Mouse (Mus musculus): ENCODE data around the gene Gpsm3.

The Gpsm3 gene

GRCm38 (mm10) chr17:34603375-34604060 lies 13.9 kb downstream of the Gpsm3 start, which contains the start of gene Rnf5:
Gene Rnf5, minus strand, starts transcription at chr17:34603690.
- DNase-seq (ENCODE audit: low read depth), result peak; percentile 100

- DNase-seq (ENCODE audit: low read depth), result peak; percentile 99
Measured at GRCm38 (mm10) chr17:34604061-34604508, 14.5 kb downstream of the Gpsm3 start, which contains the start of gene Agpat1. Gene Agpat1, plus strand, starts transcription at chr17:34604262.

DNA sequence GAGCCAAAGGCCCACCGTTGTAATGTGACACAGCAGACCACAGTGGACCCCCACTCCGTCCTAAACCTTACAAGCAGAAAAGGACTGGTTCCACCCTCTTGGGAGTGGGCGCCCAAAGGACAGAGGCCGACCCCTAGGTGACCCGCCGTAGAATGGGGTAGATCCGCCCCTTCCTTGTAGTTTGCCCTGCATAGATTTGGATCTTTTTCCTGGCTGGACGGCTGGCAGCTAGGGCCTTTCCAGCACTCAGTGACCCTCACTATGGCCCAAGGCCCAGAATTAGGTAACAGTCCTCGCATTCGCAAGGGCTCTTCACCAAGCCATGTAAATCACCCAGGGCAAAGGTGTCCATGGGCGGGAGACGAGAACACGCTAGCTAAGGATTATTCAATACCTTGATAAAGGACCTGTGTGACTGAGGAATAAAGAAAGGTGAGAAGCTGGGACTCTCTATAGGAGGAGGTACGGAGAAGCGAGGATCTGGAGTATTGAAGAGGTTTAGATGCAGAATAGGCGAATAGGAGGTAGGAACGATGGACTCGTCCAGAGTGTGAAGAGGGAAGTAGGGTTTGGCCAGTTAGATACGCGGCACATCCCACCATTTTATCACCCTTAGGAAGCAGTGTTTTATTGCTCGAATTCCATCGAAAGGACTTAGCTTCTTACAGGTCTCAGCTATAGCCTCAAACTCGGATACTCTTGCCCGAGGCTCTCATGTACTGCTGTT lies 15.1 kb downstream of the Gpsm3 start:
- DNase-seq (ENCODE audit: low read depth), result no peak

DNA sequence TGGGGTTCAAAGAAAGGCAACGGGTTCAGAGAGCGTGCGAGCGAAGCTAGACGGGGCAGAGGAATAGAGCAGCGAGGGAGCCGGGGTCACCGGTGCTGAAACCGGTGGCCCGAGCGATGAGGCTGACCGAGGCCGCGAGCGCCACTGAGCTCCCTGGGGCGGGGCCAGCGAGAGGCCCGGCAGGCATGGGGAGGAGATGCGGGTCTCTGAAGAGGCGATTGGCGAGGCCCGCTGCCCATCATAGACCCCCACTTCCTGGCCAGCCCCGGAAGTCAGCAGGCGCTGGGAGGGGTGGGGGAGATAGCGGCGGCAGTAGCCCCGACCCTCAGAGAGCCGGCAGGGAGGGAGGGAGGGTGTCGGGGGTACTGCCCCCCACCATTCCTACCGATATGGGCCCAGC lies 16.0 kb downstream of the Gpsm3 start:
- DNase-seq (ENCODE audit: low read depth), result peak; percentile 82

DNA sequence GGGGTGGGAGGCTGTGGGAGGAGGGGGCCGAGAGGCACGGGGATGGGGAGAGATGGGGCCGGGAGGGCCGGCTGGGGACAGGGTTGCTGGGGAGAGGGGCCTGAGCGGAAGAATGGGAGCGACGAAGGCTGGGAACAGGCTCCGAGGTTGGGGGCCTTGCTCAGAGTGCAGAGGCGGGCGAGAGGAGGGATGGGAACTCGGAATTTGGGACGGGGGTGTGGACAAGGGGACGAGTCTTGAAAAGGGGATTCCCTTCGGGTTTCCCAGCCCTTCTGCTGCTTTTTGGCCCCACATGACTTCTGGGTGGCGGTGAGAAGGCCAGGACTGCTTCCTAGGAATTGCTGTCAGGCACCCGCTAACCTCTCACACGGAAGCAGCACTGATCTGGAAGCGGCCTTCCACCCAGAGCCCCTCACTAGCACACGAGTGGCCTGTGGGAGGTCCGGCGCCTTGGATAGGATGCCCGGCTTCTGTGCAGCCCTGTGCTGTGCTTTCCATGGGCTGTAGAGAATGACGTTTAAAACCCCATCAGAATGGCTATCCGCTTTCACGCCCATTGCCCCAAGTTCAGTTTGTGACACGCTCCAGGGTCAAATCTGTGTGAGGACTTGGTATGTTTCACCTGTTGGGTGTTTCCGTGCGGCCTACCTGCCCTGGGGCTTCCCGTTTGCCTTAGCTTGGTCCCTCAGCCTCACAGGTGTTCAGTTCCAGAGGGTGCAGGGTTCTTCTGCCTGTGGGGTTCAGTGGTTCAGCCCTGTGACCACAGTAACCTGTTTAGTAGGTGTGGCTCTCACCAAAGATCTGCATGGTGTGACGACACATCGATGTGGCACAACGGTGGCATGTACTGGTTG lies 16.8 kb downstream of the Gpsm3 start:
- DNase-seq (ENCODE audit: low read depth), result no peak

DNA sequence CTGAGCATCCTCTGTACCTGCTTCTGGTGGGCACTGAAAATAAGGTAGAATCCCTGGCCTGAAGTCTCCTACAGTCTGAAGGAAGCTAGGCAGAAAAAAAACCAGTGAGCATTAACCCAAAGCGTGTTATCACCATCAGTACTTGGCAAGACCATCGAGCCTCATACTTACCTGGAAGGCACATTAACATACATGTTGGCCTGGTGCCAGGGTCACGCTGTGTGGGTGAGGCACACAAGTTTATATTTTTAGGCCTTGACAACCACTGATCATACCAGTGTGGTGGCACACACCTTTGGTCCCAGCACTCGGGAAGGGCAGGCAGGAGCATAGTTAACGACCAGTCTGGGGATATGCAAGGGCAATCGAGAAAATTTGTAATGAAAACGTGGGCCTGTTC lies 18.4 kb downstream of the Gpsm3 start:
- no peak for DNase-seq (ENCODE audit: low read depth)

DNA sequence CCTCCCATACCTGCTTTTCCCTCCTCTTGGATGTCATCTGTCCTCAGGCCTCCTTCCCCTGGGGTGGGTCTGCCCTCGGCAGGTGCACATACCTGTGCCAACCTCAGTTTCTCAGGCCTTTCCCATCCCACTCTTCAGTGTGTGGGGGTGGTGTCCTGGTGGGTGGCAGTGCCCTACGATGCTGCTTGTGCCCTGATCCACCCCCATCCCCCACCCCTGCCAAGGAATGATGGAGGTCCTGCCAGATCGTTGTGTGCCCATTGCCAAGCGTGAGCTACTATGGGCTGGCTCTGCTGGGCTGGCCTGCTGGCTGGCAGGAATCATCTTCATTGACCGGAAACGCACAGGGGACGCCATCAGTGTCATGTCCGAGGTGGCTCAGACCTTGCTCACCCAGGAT lies 21.4 kb downstream of the Gpsm3 start:
- DNase-seq (ENCODE audit: low read depth), result no peak

DNA sequence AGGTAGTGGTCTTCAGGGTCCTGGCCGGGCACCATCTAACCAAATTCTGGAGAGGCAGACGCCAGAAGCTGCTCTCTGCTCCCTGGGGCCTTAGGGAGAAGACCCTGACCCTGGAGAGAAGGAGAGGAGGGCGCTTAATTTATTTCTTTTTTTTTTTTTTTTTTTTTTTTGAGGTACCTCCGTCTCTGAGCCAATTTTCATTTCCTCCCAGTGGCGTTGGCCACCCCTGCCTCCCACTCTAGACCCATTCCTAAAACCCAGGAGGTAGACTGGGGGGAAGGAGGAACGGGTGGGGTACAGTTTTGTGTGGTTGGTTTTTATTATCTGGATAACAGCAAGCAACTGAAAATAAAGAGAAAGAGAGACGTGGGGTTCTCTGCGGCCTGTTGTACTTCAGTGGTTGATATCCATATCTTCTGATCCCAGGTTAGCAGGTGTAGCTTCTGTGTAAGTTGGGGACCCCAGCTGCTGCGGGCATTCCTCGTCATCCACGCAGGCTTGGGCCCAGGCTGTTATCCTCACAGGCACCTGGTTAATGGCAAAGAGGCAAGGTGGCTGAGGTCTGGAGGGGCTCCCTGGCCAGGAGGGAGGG lies 23.5 kb downstream of the Gpsm3 start:
- no peak for DNase-seq (ENCODE audit: low read depth)

- DNase-seq (ENCODE audit: low read depth), result no peak
Measured at GRCm38 (mm10) chr17:34613830-34614229, 24.2 kb downstream of the Gpsm3 start.

GRCm38 (mm10) chr17:34615871-34616270 lies 26.3 kb downstream of the Gpsm3 start, which contains the start of gene Egfl8:
Gene Egfl8, minus strand, starts transcription at chr17:34615971.
- no peak for DNase-seq (ENCODE audit: low read depth)

DNA sequence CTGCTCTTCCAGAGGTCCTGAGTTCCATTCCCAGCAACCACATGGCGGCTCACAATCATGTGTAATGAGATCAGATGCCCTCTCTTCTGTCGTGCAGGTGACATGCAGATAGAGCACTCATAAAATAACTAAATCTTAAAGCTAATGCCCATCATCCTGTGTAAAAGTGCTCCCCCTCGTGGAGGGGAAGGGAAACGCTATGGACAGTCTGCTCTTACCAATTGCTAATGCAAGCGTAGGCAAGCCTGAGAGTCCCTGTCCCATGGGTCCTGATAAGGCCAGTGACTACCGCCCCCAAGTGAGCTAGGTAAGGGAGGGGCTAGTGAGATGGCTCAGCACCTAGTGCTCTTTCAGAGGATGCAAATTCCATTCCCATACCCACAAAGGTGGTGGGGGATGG lies 29.4 kb downstream of the Gpsm3 start:
- DNase-seq (ENCODE audit: low read depth), result peak; percentile 86

- DNase-seq (ENCODE audit: low read depth), result no peak
Measured at GRCm38 (mm10) chr17:34621006-34621405, 31.4 kb downstream of the Gpsm3 start.

DNA sequence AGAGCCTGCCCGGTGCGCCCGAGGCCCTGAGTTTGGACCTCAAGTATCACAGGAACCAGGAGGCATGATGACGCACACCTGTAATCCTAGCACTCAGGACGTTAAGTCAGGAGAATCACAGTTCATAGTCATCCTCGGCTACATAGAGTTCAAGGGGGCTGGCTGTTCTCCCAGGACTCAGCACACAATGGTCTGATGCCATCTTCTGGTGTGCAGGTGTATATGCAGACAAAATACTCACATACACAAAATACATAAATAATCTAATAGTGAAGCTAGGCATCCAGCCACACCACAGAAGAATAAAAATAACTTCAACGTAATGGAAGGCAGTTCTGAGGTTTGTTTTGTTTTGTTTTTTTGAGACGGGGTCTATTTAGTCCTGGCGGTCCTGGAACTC lies 33.6 kb downstream of the Gpsm3 start:
- no peak for DNase-seq (ENCODE audit: low read depth)

DNA sequence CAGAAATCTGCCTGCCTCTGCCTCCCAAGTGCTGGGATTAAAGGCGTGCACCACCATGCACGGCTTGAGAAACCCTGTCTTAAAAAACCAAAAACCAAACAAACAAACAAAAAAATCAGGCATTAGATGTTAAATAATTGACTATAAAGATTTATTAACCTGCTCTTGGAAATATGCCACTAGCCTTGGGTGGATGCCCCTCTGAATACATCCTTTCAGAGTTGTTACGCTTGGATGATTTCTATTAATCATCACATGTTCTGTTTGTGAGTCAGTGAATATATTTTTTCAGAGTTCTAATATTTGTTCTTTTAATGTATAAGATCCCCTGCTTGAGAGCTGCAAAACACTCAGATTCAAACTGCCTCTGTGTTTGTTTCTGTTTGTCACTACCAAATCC lies 35.4 kb downstream of the Gpsm3 start:
- no peak for DNase-seq (ENCODE audit: low read depth)

- DNase-seq (ENCODE audit: low read depth), result no peak
Measured at GRCm38 (mm10) chr17:34626062-34626772, 36.6 kb downstream of the Gpsm3 start.

DNA sequence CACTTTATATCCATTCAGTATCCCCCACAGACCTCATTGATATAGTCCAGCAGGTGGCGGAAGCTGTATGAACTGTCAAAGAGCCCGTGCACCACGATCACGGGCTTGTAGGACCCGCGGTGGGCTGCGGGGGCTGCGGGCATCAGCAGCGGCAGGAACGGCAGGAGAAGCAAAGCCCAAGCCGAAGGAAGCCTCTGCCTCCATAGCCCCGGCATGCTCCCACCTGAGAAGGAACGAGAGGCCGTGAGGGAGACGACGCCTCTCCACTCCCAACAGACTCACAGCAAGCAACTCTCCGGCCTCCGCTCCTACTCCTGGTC lies 37.1 kb downstream of the Gpsm3 start:
- DNase-seq (ENCODE audit: low read depth), result no peak

DNA sequence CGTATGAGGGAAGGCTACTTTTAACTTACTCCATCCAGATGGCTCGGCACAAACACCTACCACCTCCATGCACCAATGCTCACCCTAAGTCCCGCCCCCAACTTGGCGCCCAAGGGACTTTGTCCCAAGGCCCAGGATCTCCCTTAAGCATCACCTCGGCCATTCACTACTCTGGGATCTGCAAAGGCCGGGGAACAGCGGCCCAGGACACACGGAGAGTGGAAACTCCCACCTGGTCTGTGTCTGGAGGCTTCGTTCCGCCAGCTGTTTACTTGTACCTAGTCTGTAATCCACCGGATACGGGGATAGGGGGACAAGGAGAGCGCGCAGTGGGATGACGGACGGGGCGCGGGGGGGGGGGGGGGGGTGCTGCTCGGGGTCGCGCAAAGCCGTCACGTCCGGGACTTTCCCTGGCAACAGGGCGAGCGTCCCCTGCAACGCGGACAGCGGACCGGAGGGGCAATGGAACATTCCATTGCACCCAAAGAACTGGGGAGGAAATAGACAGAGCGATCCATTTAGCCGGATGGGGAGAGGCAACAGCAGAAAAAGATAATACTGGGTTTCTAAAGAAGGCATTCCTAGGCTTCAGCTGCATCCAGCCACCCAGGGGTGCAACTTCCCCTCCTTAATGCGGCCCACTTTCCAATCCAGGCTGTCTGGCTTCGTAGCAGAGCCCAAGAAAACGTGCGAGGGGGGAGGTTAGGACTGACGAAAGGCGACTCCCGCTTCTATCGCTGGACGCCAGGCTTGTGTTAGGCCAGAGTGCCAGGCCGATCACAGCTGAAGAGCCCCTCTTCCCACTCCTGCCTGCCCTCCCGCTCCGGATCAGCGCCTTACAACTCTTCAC lies 37.7 kb downstream of the Gpsm3 start:
- no peak for DNase-seq (ENCODE audit: low read depth)

DNA sequence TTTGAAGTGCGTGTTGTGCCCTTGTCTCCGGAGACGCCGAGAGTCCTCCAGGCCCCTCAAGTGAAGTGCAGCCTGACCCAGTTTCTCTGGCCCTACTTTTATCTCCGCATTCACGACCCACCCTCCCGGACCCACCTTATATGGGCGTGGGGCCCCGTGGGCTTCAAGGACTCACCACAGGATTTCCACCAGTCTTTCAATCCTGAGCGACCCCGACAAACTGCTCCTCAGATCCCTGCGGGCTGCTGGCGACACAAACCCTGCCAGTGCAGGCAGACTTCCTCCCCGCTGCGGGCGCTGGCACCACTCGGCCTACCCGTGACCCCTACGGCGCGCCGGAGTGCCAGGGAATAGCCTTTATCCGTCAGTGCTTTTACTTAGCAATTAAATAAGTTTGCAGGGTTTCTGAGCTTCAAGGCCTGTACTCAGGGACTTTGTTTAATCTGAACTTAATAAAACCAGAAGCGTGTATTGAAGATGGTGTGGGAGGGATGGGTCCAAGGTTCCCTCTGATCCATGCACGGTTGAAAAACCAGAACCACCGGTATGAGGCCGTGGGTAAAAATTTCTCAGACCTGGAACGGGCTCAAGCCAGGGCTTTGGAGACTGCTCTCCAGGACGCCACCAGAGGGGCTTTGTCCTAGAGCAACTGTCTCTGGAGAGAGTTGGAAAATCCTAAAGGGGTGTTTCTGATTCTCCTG lies 38.5 kb downstream of the Gpsm3 start, which contains the start of gene Ppt2:
TSS of gene Ppt2 (minus strand) at position 568 of the 701 bp plus-strand sequence.
- DNase-seq (ENCODE audit: low read depth), result no peak

GRCm38 (mm10) chr17:34628644-34628967 lies 39.0 kb downstream of the Gpsm3 start:
- DNase-seq (ENCODE audit: low read depth), result no peak

DNA sequence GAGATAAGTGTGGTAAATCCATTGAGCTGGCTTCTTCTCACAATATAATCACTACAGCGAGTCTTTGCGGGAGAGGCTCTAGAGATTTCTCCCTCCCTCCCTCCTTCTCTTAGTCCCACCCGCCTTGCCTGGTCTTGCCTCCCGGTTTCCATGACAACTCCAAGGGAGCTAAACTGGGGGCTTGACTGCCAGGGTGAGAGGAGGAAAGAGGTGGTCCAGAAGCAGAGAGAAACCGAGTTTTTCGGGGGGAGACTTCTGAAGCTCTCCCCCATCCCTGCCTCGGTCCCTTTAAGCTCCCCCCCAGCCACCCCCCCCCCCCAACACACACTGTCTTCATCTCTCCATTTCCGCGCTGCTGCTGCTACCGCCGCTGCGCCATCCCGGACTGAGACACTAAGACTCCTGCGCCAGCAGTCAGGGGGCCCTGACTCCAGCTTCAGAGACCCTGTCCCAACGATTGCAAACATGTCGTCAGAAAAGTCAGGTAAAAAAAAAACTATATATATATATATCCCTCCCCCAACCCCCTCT lies 39.7 kb downstream of the Gpsm3 start, which contains the start of gene Prrt1:
TSS of gene Prrt1 (plus strand) at position 313 of the 531 bp plus-strand sequence.
- DNase-seq (ENCODE audit: low read depth), result no peak
